Mouse (Mus musculus): ENCODE measurements at regions not wholly inside any gene's neighbourhood (a gene's known extent, or its start where the extent isn't known, plus 50 kb on each side); places are given as distances from the start of the nearest gene placed in this dataset.

GRCm38 (mm10) chr13:71612393-71613179 is 350.9 kb downstream of the Irx1 start:
- 84% methylated on average over 7 of the region's 7 CpGs for WGBS
- DNase-seq (ENCODE audit: low read depth in 1 of 2, low spot score in 2 of 2), result no peak
- Histone ChIP-seq H3K4me1 (ENCODE audit: control insufficient read depth, insufficient read depth, insufficient read length) (no peaks in the 10 kb centered on the region), H3K4me3 (ENCODE audit: extremely low read depth, insufficient read depth, insufficient read length) (no peak overlapping the region), H3K27me3 (ENCODE audit: control insufficient read depth, insufficient read depth, low read length) (no peaks in the 10 kb centered on the region), H3K36me3 (ENCODE audit: control insufficient read depth, insufficient read depth, low read length) (no peaks in the 10 kb centered on the region), H3K27ac (ENCODE audit: insufficient read depth, low read length) (no peak overlapping the region)
- no peak for TF ChIP-seq CTCF (IDR thresholded peaks at IDR 0.05; ENCODE audit: extremely low read depth, insufficient read depth, insufficient read length, insufficient replicate concordance)
- TF ChIP-seq POLR2A (IDR thresholded peaks at IDR 0.05; ENCODE audit: low read depth, low read length), result no peak

DNA sequence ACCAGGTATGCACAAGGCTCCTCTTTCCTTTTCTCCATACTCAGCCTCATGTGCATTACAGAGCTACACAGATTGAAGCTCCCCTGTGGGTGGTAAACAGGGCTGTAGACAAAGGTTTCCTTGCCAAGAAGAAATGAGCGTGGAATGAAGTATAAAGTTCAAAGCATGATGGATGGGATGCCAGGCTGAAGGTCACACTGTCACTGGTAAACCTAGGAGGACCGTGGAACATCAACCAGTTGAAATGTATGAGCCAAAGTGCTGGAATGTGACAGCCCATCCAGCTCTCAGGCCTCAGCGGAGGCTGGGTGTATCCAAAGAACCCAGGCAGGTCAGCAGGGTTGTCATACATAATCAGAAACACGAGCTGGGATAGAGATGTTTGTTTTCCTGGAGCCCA is 381.0 kb downstream of the Irx1 start:
- DNase-seq (ENCODE audit: low read depth in 1 of 2, low spot score in 2 of 2), result no peak
- Histone ChIP-seq H3K27ac (ENCODE audit: insufficient read depth, low read length) (no peak overlapping the region), H3K27me3 (ENCODE audit: control insufficient read depth, insufficient read depth, low read length) (no peaks in the 10 kb centered on the region), H3K4me3 (ENCODE audit: extremely low read depth, insufficient read depth, insufficient read length) (no peak overlapping the region), H3K4me1 (ENCODE audit: control insufficient read depth, insufficient read depth, insufficient read length) (no peaks in the 10 kb centered on the region), H3K36me3 (ENCODE audit: control insufficient read depth, insufficient read depth, low read length) (no peaks in the 10 kb centered on the region)
- 61% methylated on average over 4 of the region's 4 CpGs for WGBS
- TF ChIP-seq CTCF (IDR thresholded peaks at IDR 0.05; ENCODE audit: extremely low read depth, insufficient read depth, insufficient read length, insufficient replicate concordance), result no peak

- WGBS, result 85% methylated on average over 6 of the region's 6 CpGs
- no peak for DNase-seq (ENCODE audit: low read depth in 1 of 2, low spot score in 2 of 2)
Observed at GRCm38 (mm10) chr13:71565895-71566294, 397.6 kb downstream of the Irx1 start.

DNA sequence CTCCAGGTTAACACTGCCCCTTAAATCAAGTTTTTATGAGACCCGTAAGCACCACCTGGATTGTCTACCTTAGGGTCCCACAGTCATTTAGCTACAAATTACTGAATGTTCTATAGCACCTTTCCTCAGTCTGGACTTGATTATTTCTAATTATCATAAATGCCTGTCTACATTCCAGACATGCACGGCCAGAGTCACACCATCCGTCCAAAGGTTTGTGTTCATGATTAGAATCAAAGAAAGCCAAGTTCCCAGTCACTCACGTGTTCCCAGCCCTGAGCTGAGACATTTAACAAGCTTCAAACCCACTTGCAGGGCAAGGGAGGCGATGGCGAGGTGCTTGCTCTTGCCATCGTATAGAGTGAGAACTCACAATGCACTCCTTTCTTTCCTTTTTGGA is 398.1 kb downstream of the Irx1 start:
- no peak for DNase-seq (ENCODE audit: low read depth in 1 of 2, low spot score in 2 of 2)
- H3K27me3 ChIP-seq (ENCODE audit: control insufficient read depth, insufficient read depth, low read length), result no peaks in the 10 kb centered on the region
- H3K4me1 ChIP-seq (ENCODE audit: control insufficient read depth, insufficient read depth, insufficient read length), result no peaks in the 10 kb centered on the region
- H3K27ac ChIP-seq (ENCODE audit: insufficient read depth, low read length), result no peak overlapping the region
- H3K4me3 ChIP-seq (ENCODE audit: extremely low read depth, insufficient read depth, insufficient read length), result no peak overlapping the region
- TF ChIP-seq CTCF (IDR thresholded peaks at IDR 0.05; ENCODE audit: extremely low read depth, insufficient read depth, insufficient read length, insufficient replicate concordance), result no peak
- no peak for TF ChIP-seq POLR2A (IDR thresholded peaks at IDR 0.05; ENCODE audit: low read depth, low read length)
- 85% methylated on average over 7 of the region's 7 CpGs for whole genome bisulfite sequencing
- no peaks in the 10 kb centered on the region for H3K36me3 ChIP-seq (ENCODE audit: control insufficient read depth, insufficient read depth, low read length)

More at GRCm38 (mm10) chr13:71565895-71566294, 397.6 kb downstream of the Irx1 start:
- no peaks in the 10 kb centered on the region for H3K36me3 ChIP-seq (ENCODE audit: control insufficient read depth, insufficient read depth, low read length)
- no peaks in the 10 kb centered on the region for H3K27me3 ChIP-seq (ENCODE audit: control insufficient read depth, insufficient read depth, low read length)
- H3K4me3 ChIP-seq (ENCODE audit: extremely low read depth, insufficient read depth, insufficient read length), result no peak overlapping the region
- no peaks in the 10 kb centered on the region for H3K4me1 ChIP-seq (ENCODE audit: control insufficient read depth, insufficient read depth, insufficient read length)
- H3K27ac ChIP-seq (ENCODE audit: insufficient read depth, low read length), result no peak overlapping the region
- TF ChIP-seq POLR2A (IDR thresholded peaks at IDR 0.05; ENCODE audit: low read depth, low read length) (no peak), CTCF (IDR thresholded peaks at IDR 0.05; ENCODE audit: extremely low read depth, insufficient read depth, insufficient read length, insufficient replicate concordance) (no peak)

GRCm38 (mm10) chr13:71558477-71559215 is 404.9 kb downstream of the Irx1 start:
- no peak for TF ChIP-seq CTCF (IDR thresholded peaks at IDR 0.05; ENCODE audit: extremely low read depth, insufficient read depth, insufficient read length, insufficient replicate concordance)
- TF ChIP-seq POLR2A (IDR thresholded peaks at IDR 0.05; ENCODE audit: low read depth, low read length), result no peak
- H3K4me3 ChIP-seq (ENCODE audit: extremely low read depth, insufficient read depth, insufficient read length), result no peak overlapping the region
- no peaks in the 10 kb centered on the region for H3K27me3 ChIP-seq (ENCODE audit: control insufficient read depth, insufficient read depth, low read length)
- H3K27ac ChIP-seq (ENCODE audit: insufficient read depth, low read length), result no peak overlapping the region
- DNase-seq (ENCODE audit: low read depth in 1 of 2, low spot score in 2 of 2), result no peak
- WGBS, result 92% methylated on average over 14 of the region's 14 CpGs
- no peaks in the 10 kb centered on the region for H3K4me1 ChIP-seq (ENCODE audit: control insufficient read depth, insufficient read depth, insufficient read length)
- no peaks in the 10 kb centered on the region for H3K36me3 ChIP-seq (ENCODE audit: control insufficient read depth, insufficient read depth, low read length)

- no peak for TF ChIP-seq CTCF (IDR thresholded peaks at IDR 0.05; ENCODE audit: extremely low read depth, insufficient read depth, insufficient read length, insufficient replicate concordance)
- no peak for TF ChIP-seq POLR2A (IDR thresholded peaks at IDR 0.05; ENCODE audit: low read depth, low read length)
- WGBS, result 87% methylated on average over 6 of the region's 6 CpGs
- no peak overlapping the region for H3K27ac ChIP-seq (ENCODE audit: insufficient read depth, low read length)
- H3K36me3 ChIP-seq (ENCODE audit: control insufficient read depth, insufficient read depth, low read length), result no peaks in the 10 kb centered on the region
- DNase-seq (ENCODE audit: low read depth in 1 of 2, low spot score in 2 of 2), result no peak
- no peaks in the 10 kb centered on the region for H3K4me1 ChIP-seq (ENCODE audit: control insufficient read depth, insufficient read depth, insufficient read length)
- no peaks in the 10 kb centered on the region for H3K27me3 ChIP-seq (ENCODE audit: control insufficient read depth, insufficient read depth, low read length)
- H3K4me3 ChIP-seq (ENCODE audit: extremely low read depth, insufficient read depth, insufficient read length), result no peak overlapping the region
Observed at GRCm38 (mm10) chr13:71555471-71555870, 408.1 kb downstream of the Irx1 start.

GRCm38 (mm10) chr13:71550109-71550508 is 413.4 kb downstream of the Irx1 start:
- WGBS, result 82% methylated on average over 1 of the region's 1 CpGs
- H3K36me3 ChIP-seq (ENCODE audit: control insufficient read depth, insufficient read depth, low read length), result no peaks in the 10 kb centered on the region
- H3K27me3 ChIP-seq (ENCODE audit: control insufficient read depth, insufficient read depth, low read length), result no peaks in the 10 kb centered on the region
- H3K27ac ChIP-seq (ENCODE audit: insufficient read depth, low read length), result no peak overlapping the region
- no peak for DNase-seq (ENCODE audit: low read depth in 1 of 2, low spot score in 2 of 2)
- H3K4me1 ChIP-seq (ENCODE audit: control insufficient read depth, insufficient read depth, insufficient read length), result no peaks in the 10 kb centered on the region
- H3K4me3 ChIP-seq (ENCODE audit: extremely low read depth, insufficient read depth, insufficient read length), result no peak overlapping the region
- TF ChIP-seq CTCF (IDR thresholded peaks at IDR 0.05; ENCODE audit: extremely low read depth, insufficient read depth, insufficient read length, insufficient replicate concordance), result no peak
- no peak for TF ChIP-seq POLR2A (IDR thresholded peaks at IDR 0.05; ENCODE audit: low read depth, low read length)

Measured in spleen, adult 2 months (tissue).